Mouse (Mus musculus): ENCODE results near the gene Insm2.

Gene Insm2

GRCm38 (mm10) chr12:55604411-55604810 lies 5.2 kb downstream of the Insm2 start:
- no peak for DNase-seq (ENCODE audit: low spot score in 2 of 2)

DNA sequence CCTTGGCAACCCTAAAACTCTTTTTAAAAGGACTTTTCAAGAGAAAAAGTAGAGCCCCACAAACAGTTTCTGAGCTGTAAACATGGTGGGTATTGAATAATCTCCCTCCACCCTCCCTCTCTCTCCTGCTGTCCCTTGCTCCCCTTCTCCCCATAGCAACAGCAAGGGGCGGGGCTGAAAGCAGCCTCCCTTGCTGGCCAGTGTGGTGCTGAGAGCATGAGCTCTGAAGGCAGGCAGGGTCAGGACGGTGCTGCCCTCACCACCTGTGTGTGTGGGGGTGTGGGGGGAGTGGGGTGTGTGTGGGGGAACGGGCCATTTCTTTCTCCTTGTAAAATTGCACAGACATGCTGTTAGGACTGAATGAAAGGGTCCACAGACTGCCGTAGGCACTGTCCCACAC lies 8.7 kb downstream of the Insm2 start:
- DNase-seq (ENCODE audit: low spot score in 2 of 2), result no peak

- no peak for DNase-seq (ENCODE audit: low spot score in 2 of 2)
Measured at GRCm38 (mm10) chr12:55610812-55611211, 11.6 kb downstream of the Insm2 start.

- DNase-seq (ENCODE audit: low spot score in 2 of 2), result no peak
Measured at GRCm38 (mm10) chr12:55620321-55620720, 21.1 kb downstream of the Insm2 start.

GRCm38 (mm10) chr12:55622615-55623245 lies 23.5 kb downstream of the Insm2 start:
- no peak for DNase-seq (ENCODE audit: low spot score in 2 of 2)

DNA sequence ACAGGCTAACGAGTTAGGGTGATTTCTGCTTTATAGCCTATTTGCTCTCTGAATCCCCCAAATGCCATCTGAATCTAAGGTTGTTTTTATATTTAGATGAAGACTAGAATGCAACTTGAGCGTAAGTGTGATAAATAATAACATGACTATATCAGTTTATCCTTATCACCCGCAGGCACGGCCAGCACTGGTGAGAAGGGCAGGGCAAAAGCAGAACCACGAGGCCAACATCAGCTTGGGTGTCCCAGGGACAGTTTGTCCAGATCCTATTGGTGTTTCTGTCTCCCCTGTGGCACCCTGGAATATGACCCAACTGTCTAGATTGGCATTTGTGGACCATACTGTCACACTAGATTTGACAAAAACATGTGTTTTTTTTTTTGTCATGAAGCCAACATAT lies 24.0 kb downstream of the Insm2 start:
- DNase-seq (ENCODE audit: low spot score in 2 of 2), result no peak

- DNase-seq (ENCODE audit: low spot score in 2 of 2), result no peak
Measured at GRCm38 (mm10) chr12:55626711-55627110, 27.5 kb downstream of the Insm2 start.

DNA sequence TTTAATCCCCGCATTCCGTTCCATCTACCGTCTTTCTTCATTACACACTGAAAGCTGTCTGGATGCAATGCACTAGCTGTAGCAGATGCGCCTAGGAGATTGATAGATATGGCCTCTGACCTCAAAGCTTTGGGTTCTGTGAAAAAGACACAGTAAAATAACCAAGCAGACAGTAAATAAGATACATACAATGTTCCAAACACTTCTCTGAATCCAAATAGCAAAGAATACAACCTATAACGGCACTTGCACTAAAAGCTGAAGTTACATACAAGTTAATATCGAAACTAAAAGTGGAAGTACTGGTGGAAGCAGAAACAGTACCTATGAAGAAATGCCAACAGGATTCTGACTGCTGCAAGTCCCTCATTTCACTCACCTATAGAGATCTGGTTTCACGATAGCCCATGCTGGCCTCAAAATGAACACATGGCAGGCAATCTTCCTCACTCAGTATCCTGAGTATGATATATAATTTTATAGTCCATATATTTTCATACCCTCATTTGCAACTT lies 48.8 kb downstream of the Insm2 start:
- no peak for DNase-seq (ENCODE audit: low spot score in 2 of 2)
